Mouse (Mus musculus): ENCODE data around the gene Olfr482. TPM values are rescaled to one million over a fixed set of nuclear protein-coding genes. Genes with fewer than 3 reads are reported as not detected.

The Olfr482 gene
- polyA plus RNA-seq, 1 experiment from 2014 or later = 0.09 TPM

- 81% methylated on average over 2 of the region's 2 CpGs for WGBS
Measured at GRCm38 (mm10) chr7:108050393-108050792, 47.0 kb downstream of the Olfr482 start, which contains the start of gene Olfr479. Olfr479 (plus strand) TSS chr7:108050693.

More at GRCm38 (mm10) chr7:108050393-108050792, 47.0 kb downstream of the Olfr482 start, which contains the start of gene Olfr479:
- H3K27ac ChIP-seq (ENCODE audit: low read depth) = no peak within 1 kb of the TSS
- no peak within 1 kb of the TSS for H3K4me2 ChIP-seq
- no peak within 1 kb of the TSS for H3K4me3 ChIP-seq (ENCODE audit: low read depth, low read length)
- H3K36me3 ChIP-seq (ENCODE audit: insufficient read depth) = no peaks in the 10 kb centered on the region
- ATAC-seq (ENCODE audit: insufficient read depth) (no peak), DNase-seq (no peak)
- H3K9ac ChIP-seq = no peak within 1 kb of the TSS
- H3K9me3 ChIP-seq (ENCODE audit: low read depth, low read length) = no peaks in the 10 kb centered on the region
- H3K4me1 ChIP-seq (ENCODE audit: insufficient read depth) = no peaks in the 10 kb centered on the region
- no peak for TF ChIP-seq CTCF (IDR thresholded peaks at IDR 0.05; ENCODE audit: low read depth)
- H3K27me3 ChIP-seq (ENCODE audit: insufficient read depth, low read length) = no peaks in the 10 kb centered on the region

Other genes starting within 250 kb of the Olfr482 start
- not detected in 2 replicates for gene Olfr472, start 199.7 kb downstream of the Olfr482 start, polyA plus RNA-seq (2014; fragmentation: Nextera tagmentation; extraction: Ambion mirVana)
- gene Olfr473, start 167.1 kb downstream of the Olfr482 start, polyA plus RNA-seq (2014; fragmentation: Nextera tagmentation; extraction: Ambion mirVana) = not detected in 2 replicates
- not detected in 2 replicates for gene Olfr474, start 142.9 kb downstream of the Olfr482 start, polyA plus RNA-seq (2014; fragmentation: Nextera tagmentation; extraction: Ambion mirVana)
- gene Olfr476, start 132.8 kb downstream of the Olfr482 start, polyA plus RNA-seq (2014; fragmentation: Nextera tagmentation; extraction: Ambion mirVana) = not detected in 2 replicates
- not detected in 2 replicates for gene Olfr477, start 110.9 kb downstream of the Olfr482 start, polyA plus RNA-seq (2014; fragmentation: Nextera tagmentation; extraction: Ambion mirVana)
- gene Olfr478, start 63.6 kb downstream of the Olfr482 start, polyA plus RNA-seq (2014; fragmentation: Nextera tagmentation; extraction: Ambion mirVana) = not detected in 2 replicates
- gene Olfr479, start 46.9 kb downstream of the Olfr482 start, polyA plus RNA-seq (2014; fragmentation: Nextera tagmentation; extraction: Ambion mirVana) = not detected in 2 replicates
- gene Olfr480, start 30.2 kb downstream of the Olfr482 start, polyA plus RNA-seq (2014; fragmentation: Nextera tagmentation; extraction: Ambion mirVana) = not detected in 2 replicates
- gene Olfr481, start 17.7 kb downstream of the Olfr482 start, polyA plus RNA-seq (2014; fragmentation: Nextera tagmentation; extraction: Ambion mirVana) = not detected in 2 replicates
- gene Olfr483, start 3.3 kb upstream of the Olfr482 start, polyA plus RNA-seq (2014; fragmentation: Nextera tagmentation; extraction: Ambion mirVana) = not detected in 2 replicates
- gene Olfr484, start 29.9 kb upstream of the Olfr482 start, polyA plus RNA-seq (2014; fragmentation: Nextera tagmentation; extraction: Ambion mirVana) = not detected in 2 replicates
- gene Olfr485, start 62.3 kb upstream of the Olfr482 start, polyA plus RNA-seq (2014; fragmentation: Nextera tagmentation; extraction: Ambion mirVana) = not detected in 2 replicates
- gene Olfr486, start 75.2 kb upstream of the Olfr482 start, polyA plus RNA-seq (2014; fragmentation: Nextera tagmentation; extraction: Ambion mirVana) = not detected in 2 replicates
- not detected in 2 replicates for gene Olfr487, start 117.0 kb upstream of the Olfr482 start, polyA plus RNA-seq (2014; fragmentation: Nextera tagmentation; extraction: Ambion mirVana)
- gene Olfr488, start 160.8 kb upstream of the Olfr482 start, polyA plus RNA-seq (2014; fragmentation: Nextera tagmentation; extraction: Ambion mirVana) = not detected in 2 replicates
- gene Olfr490, start 191.3 kb upstream of the Olfr482 start, polyA plus RNA-seq (2014; fragmentation: Nextera tagmentation; extraction: Ambion mirVana) = not detected in 2 replicates
- not detected in 2 replicates for gene Olfr491, start 215.9 kb upstream of the Olfr482 start, polyA plus RNA-seq (2014; fragmentation: Nextera tagmentation; extraction: Ambion mirVana)
- not detected in 2 replicates for gene Olfr492, start 226.1 kb upstream of the Olfr482 start, polyA plus RNA-seq (2014; fragmentation: Nextera tagmentation; extraction: Ambion mirVana)
- not detected in 2 replicates for gene Olfr493, start 249.4 kb upstream of the Olfr482 start, polyA plus RNA-seq (2014; fragmentation: Nextera tagmentation; extraction: Ambion mirVana)

All from lung, embryonic 14.5 days (tissue).